Mouse (Mus musculus): ENCODE results near the gene Ppl.

DNA sequence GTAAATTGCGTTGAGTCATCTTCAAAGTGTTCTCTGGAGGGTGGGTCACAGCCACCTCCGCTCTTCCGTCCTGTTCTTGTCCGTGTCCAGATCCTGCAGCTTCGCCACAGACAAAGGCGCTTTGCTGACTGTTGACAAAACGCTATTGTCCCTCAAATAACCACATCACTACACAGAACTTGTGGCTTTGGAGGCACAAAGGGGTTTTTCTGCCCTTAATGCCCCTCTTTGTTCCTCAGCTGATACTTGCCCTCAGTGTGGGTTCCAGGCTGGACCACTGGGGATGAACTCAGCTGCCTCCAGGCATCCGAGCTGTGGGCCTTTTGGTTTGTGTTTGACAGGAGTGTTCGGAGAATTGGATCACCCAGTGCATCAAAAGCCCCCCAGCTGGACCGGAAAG is 18.3 kb upstream of the Ppl start:
- TF ChIP-seq POLR2A (IDR thresholded peaks at IDR 0.05; ENCODE audit: low read depth, low read length) (no peak), CTCF (IDR thresholded peaks at IDR 0.05; ENCODE audit: extremely low read depth, insufficient read length, insufficient replicate concordance, low read depth, low read length) (no peak)
